Mouse (Mus musculus): ENCODE measurements around the gene Wnk1.
A peak's percentile ranks its signal among the peaks of the same experiment; 100 is the strongest.
"Not testable (repeated sequence)": the region's sequence is repeated elsewhere in the genome, so short reads cannot be mapped to it uniquely, and the experiment has no call there.

Gene Wnk1

GRCm38 (mm10) chr6:120038366-120039255, at the start of gene Wnk1:
Gene Wnk1 (minus strand): TSS chr6:120038672.
- peak; percentile 96 for DNase-seq (ENCODE audit: low read depth)

GRCm38 (mm10) chr6:120087041-120087440, 48.6 kb upstream of the Wnk1 start:
- DNase-seq (ENCODE audit: low read depth): not testable (repeated sequence)

- DNase-seq (ENCODE audit: low read depth): no peak
Observed at GRCm38 (mm10) chr6:120085832-120086231, 47.4 kb upstream of the Wnk1 start.

- no peak for DNase-seq (ENCODE audit: low read depth)
Observed at GRCm38 (mm10) chr6:120084983-120085382, 46.5 kb upstream of the Wnk1 start.

GRCm38 (mm10) chr6:120083442-120083841, 45.0 kb upstream of the Wnk1 start:
- DNase-seq (ENCODE audit: low read depth): no peak

- no peak for DNase-seq (ENCODE audit: low read depth)
Observed at GRCm38 (mm10) chr6:120082951-120083411, 44.5 kb upstream of the Wnk1 start.

GRCm38 (mm10) chr6:120082251-120082950, 43.9 kb upstream of the Wnk1 start:
- no peak for DNase-seq (ENCODE audit: low read depth)

- DNase-seq (ENCODE audit: low read depth): no peak
Observed at GRCm38 (mm10) chr6:120081516-120081915, 43.0 kb upstream of the Wnk1 start.

GRCm38 (mm10) chr6:120079547-120079946, 41.1 kb upstream of the Wnk1 start:
- no peak for DNase-seq (ENCODE audit: low read depth)

GRCm38 (mm10) chr6:120076619-120077450, 38.4 kb upstream of the Wnk1 start:
- peak; percentile 21 for DNase-seq (ENCODE audit: low read depth)

- no peak for DNase-seq (ENCODE audit: low read depth)
Observed at GRCm38 (mm10) chr6:120072630-120073029, 34.2 kb upstream of the Wnk1 start.

GRCm38 (mm10) chr6:120069546-120069945, 31.1 kb upstream of the Wnk1 start:
- DNase-seq (ENCODE audit: low read depth): no peak

- DNase-seq (ENCODE audit: low read depth): no peak
Observed at GRCm38 (mm10) chr6:120065552-120066177, 27.2 kb upstream of the Wnk1 start.

GRCm38 (mm10) chr6:120064627-120065026, 26.2 kb upstream of the Wnk1 start:
- no peak for DNase-seq (ENCODE audit: low read depth)

- DNase-seq (ENCODE audit: low read depth): no peak
Observed at GRCm38 (mm10) chr6:120062934-120063333, 24.5 kb upstream of the Wnk1 start.

GRCm38 (mm10) chr6:120055666-120056540, 17.4 kb upstream of the Wnk1 start:
- no peak for DNase-seq (ENCODE audit: low read depth)

- no peak for DNase-seq (ENCODE audit: low read depth)
Observed at GRCm38 (mm10) chr6:120054412-120054811, 15.9 kb upstream of the Wnk1 start.

GRCm38 (mm10) chr6:120047705-120048292, 9.3 kb upstream of the Wnk1 start:
- no peak for DNase-seq (ENCODE audit: low read depth)

GRCm38 (mm10) chr6:120045406-120045805, 6.9 kb upstream of the Wnk1 start:
- DNase-seq (ENCODE audit: low read depth): no peak

GRCm38 (mm10) chr6:120042632-120043220, 4.3 kb upstream of the Wnk1 start:
- DNase-seq (ENCODE audit: low read depth): no peak

Measured in c-Kit-positive CD71-positive TER-119-negative erythroid progenitor cells, embryonic 14.5 days (primary cell).